8 mouse cellular contexts compared by ENCODE assay signal in the genomic region with DNA sequence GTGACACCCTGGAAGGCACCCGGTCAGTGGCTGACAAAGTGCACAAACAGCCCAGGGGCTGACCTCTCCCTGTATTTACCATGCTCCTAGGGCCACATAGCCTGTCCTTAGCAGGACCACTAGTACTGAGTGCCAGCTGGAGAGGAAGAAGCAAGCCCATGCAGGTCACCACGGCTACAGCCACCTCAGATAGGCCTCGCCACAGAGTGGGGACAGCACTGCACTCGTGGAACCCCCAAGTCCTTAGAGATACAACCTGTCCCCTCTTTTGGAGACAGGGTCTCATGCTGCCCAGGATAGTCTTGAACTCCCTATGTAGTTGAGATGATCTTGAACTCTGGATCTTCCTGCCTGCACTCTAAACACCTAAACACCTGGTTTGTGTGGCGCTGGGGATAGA. TPM values are rescaled to one million over a fixed set of nuclear protein-coding genes. Genes with fewer than 3 reads are reported as not detected.
DNase-seq lines count a peak whose midpoint lies in the region; ATAC-seq and TF ChIP-seq lines count a peak whose summit lies in the region.

No protein-coding gene starts in this region.

- no peak overlapping the region for H3K4me3 ChIP-seq in cerebellum, adult 2 months (replicated peaks; ENCODE audit: insufficient read depth, low read depth, low read length)
- H3K4me3 ChIP-seq in kidney, adult 2 months (ENCODE audit: insufficient read depth, low read depth, low read length), result no peak overlapping the region
- no peak overlapping the region for H3K4me3 ChIP-seq in ES-E14 (ENCODE audit: insufficient read depth in 1 of 2, low read depth in 1 of 2, low read length in 2 of 2, poor library complexity in 1 of 2, severe bottlenecking in 1 of 2)
- no peak overlapping the region for H3K4me3 ChIP-seq in liver, embryonic 13.5 days (replicated peaks)

- no peak for DNase-seq in cerebellum, adult 2 months
- DNase-seq in cerebellum, adult 9-11 months, result no peak
- DNase-seq in kidney, adult 2 months, result no peak
- DNase-seq in kidney, adult 18-20 months, result no peak
- DNase-seq in ES-E14 (ENCODE audit: low read depth, low spot score), result no peak
- no peak for DNase-seq in liver, embryonic 13.5 days
- no peak for DNase-seq in thymus, postnatal 10 days (ENCODE audit: low spot score in 2 of 2)
- no peak for DNase-seq in spleen, postnatal 14 days (ENCODE audit: low spot score in 2 of 2)

- WGBS in cerebellum, adult 2 months, result 41% methylated on average over 5 of the region's 5 CpGs
- WGBS in kidney, adult 2 months, result 57% methylated on average over 5 of the region's 5 CpGs
- WGBS in liver, embryonic 13.5 days (ENCODE audit: insufficient replicate concordance), result 72% methylated on average over 5 of the region's 5 CpGs

- H3K9me3 ChIP-seq in ES-E14 (ENCODE audit: control insufficient read depth, insufficient read depth, low read depth, low read length), result no peaks in the 10 kb centered on the region
- H3K9me3 ChIP-seq in liver, embryonic 13.5 days (replicated peaks), result no peaks in the 10 kb centered on the region

- peak overlapping the region; percentile 38 for H3K4me2 ChIP-seq in liver, embryonic 13.5 days

- no peaks in the 10 kb centered on the region for H3K27me3 ChIP-seq in cerebellum, adult 2 months (ENCODE audit: control insufficient read depth, insufficient read depth, low read length)
- no peaks in the 10 kb centered on the region for H3K27me3 ChIP-seq in kidney, adult 2 months (replicated peaks; ENCODE audit: control insufficient read depth, insufficient read depth, low read length)
- H3K27me3 ChIP-seq in liver, embryonic 13.5 days, result no peaks in the 10 kb centered on the region

- H3K4me1 ChIP-seq in cerebellum, adult 2 months (ENCODE audit: control insufficient read depth, insufficient read depth, low read length), result peaks cover 52% of the 10 kb centered on the region
- H3K4me1 ChIP-seq in kidney, adult 2 months (ENCODE audit: control insufficient read depth, insufficient read depth, low read length), result peaks cover 30% of the 10 kb centered on the region
- H3K4me1 ChIP-seq in ES-E14 (ENCODE audit: control insufficient read depth in 2 of 2, insufficient read depth in 2 of 2, low read length in 2 of 2, poor library complexity in 1 of 2), result peaks cover 5 to 20% of the 10 kb centered on the region in 2 experiments; a peak in 3 of 4 replicates
- peaks cover 60% of the 10 kb centered on the region for H3K4me1 ChIP-seq in liver, embryonic 13.5 days (replicated peaks)

- no peak for TF ChIP-seq CTCF in cerebellum, adult 2 months (IDR thresholded peaks at IDR 0.05; ENCODE audit: borderline replicate concordance, insufficient read depth, low read depth, low read length)
- TF ChIP-seq CTCF in kidney, adult 2 months (conservative IDR thresholded peaks at IDR 0.05; ENCODE audit: insufficient read depth, insufficient read length, low read depth, low read length), result no peak

- TF ChIP-seq POLR2A in cerebellum, adult 2 months (IDR thresholded peaks at IDR 0.05; ENCODE audit: borderline replicate concordance, insufficient read depth, low read length), result no peak
- no peak for TF ChIP-seq POLR2A in kidney, adult 2 months (IDR thresholded peaks at IDR 0.05; ENCODE audit: low read depth, low read length)

- in situ Hi-C loops in ES-E14 (cut with MboI; ENCODE audit: low sequenced_read_pairs in 2 of 2, unreplicated experiment in 2 of 2), result no loop called here

- H3K27ac ChIP-seq in cerebellum, adult 2 months (ENCODE audit: insufficient read depth, low read length), result 0 out of 2 replicates have a peak overlapping the region, but pooled peaks have one; percentile 36
- H3K27ac ChIP-seq in kidney, adult 2 months (ENCODE audit: insufficient read depth, low read depth, low read length), result peak overlapping the region; percentile 65
- no peak overlapping the region for H3K27ac ChIP-seq in ES-E14 (ENCODE audit: insufficient read depth, low read depth, low read length, poor library complexity, severe bottlenecking)
- peak overlapping the region; percentile 66 for H3K27ac ChIP-seq in liver, embryonic 13.5 days

- no peak for ATAC-seq in liver, embryonic 13.5 days (ENCODE audit: low read depth)

- no peaks in the 10 kb centered on the region for H3K36me3 ChIP-seq in kidney, adult 2 months (ENCODE audit: control insufficient read depth, insufficient read depth, low read length)
- peaks cover 9% of the 10 kb centered on the region; the same call in 1 of the 2 replicates for H3K36me3 ChIP-seq in ES-E14 (ENCODE audit: control insufficient read depth, insufficient read depth, low read length, poor library complexity, severe bottlenecking)
- peaks cover 32% of the 10 kb centered on the region for H3K36me3 ChIP-seq in liver, embryonic 13.5 days

- peak overlapping the region; percentile 37; the same call in 1 of the 2 replicates for H3K9ac ChIP-seq in ES-E14 (ENCODE audit: insufficient read depth, low read depth, low read length, poor library complexity, severe bottlenecking)
- H3K9ac ChIP-seq in liver, embryonic 13.5 days, result peak overlapping the region; percentile 47

TF ChIP-seq in ES-E14, 5 proteins besides CTCF, POLR2A, EP300 and RAD21:
- TF ChIP-seq CHD2 (IDR thresholded peaks at IDR 0.05; ENCODE audit: low read depth, low read length) (no peak), HCFC1 (IDR thresholded peaks at IDR 0.05; ENCODE audit: borderline replicate concordance, insufficient read depth, low read length) (no peak), MAFK (IDR thresholded peaks at IDR 0.05; ENCODE audit: insufficient read depth, low read depth, low read length) (no peak), ZC3H11A (IDR thresholded peaks at IDR 0.05; ENCODE audit: borderline replicate concordance, low read depth, low read length) (no peak), ZNF384 (IDR thresholded peaks at IDR 0.05; ENCODE audit: low read depth, low read length) (no peak)

RNA-seq across cellular contexts. Expression of a gene that starts 3.6 kb away (rescaled TPM):
- polyA plus RNA-seq in cerebellum, adult 2 months (2012; rRNA removed), result 105 and 107 TPM in 2 replicates
- 93.0 and 107 TPM in 2 replicates for polyA plus RNA-seq in kidney, adult 2 months (2012; rRNA removed)
- 52.1 and 53.4 TPM in 2 replicates for total RNA-seq in ES-E14 (2012; rRNA removed)
- 20.0 and 21.4 TPM in 2 replicates for polyA plus RNA-seq in liver, embryonic 13.5 days (2015; fragmentation: Nextera tagmentation; extraction: Ambion mirVana)

RNA-seq across cellular contexts. Expression of a gene that starts 17.3 kb away (rescaled TPM):
- polyA plus RNA-seq in cerebellum, adult 2 months (2012; rRNA removed), result 1.3 and 1.4 TPM in 2 replicates
- 1.7 and 2.1 TPM in 2 replicates for polyA plus RNA-seq in kidney, adult 2 months (2012; rRNA removed)
- 11.8 and 16.6 TPM in 2 replicates for total RNA-seq in ES-E14 (2012; rRNA removed)
- polyA plus RNA-seq in liver, embryonic 13.5 days (2015; fragmentation: Nextera tagmentation; extraction: Ambion mirVana), result 7.2 and 7.5 TPM in 2 replicates

RNA-seq across cellular contexts. Expression of a gene that starts 17.9 kb away (rescaled TPM):
- 1,117 and 1,168 TPM in 2 replicates for polyA plus RNA-seq in cerebellum, adult 2 months (2012; rRNA removed)
- 2,250 and 2,535 TPM in 2 replicates for polyA plus RNA-seq in kidney, adult 2 months (2012; rRNA removed)
- 102 and 145 TPM in 2 replicates for total RNA-seq in ES-E14 (2012; rRNA removed)
- polyA plus RNA-seq in liver, embryonic 13.5 days (2015; fragmentation: Nextera tagmentation; extraction: Ambion mirVana), result 201 and 215 TPM in 2 replicates

RNA-seq across cellular contexts. Expression of a gene that starts 33.0 kb away (rescaled TPM):
- 282 and 321 TPM in 2 replicates for polyA plus RNA-seq in cerebellum, adult 2 months (2012; rRNA removed)
- polyA plus RNA-seq in kidney, adult 2 months (2012; rRNA removed), result 63.7 and 93.5 TPM in 2 replicates
- 2.4 and 2.6 TPM in 2 replicates for total RNA-seq in ES-E14 (2012; rRNA removed)
- polyA plus RNA-seq in liver, embryonic 13.5 days (2015; fragmentation: Nextera tagmentation; extraction: Ambion mirVana), result 2.3 and 2.7 TPM in 2 replicates

RNA-seq across cellular contexts. Expression of a gene that starts 41.4 kb away (rescaled TPM):
- polyA plus RNA-seq in cerebellum, adult 2 months (2012; rRNA removed), result 0.67 and 1.1 TPM in 2 replicates
- polyA plus RNA-seq in kidney, adult 2 months (2012; rRNA removed), result 2.3 and 4.9 TPM in 2 replicates
- 0.94 and 1.9 TPM in 2 replicates for total RNA-seq in ES-E14 (2012; rRNA removed)
- 2.3 and 2.4 TPM in 2 replicates for polyA plus RNA-seq in liver, embryonic 13.5 days (2015; fragmentation: Nextera tagmentation; extraction: Ambion mirVana)
